Mouse (Mus musculus) brain, embryonic 14.5 days (tissue): ENCODE data around the gene Hoxd8. TPM values are rescaled to one million over a fixed set of nuclear protein-coding genes. Genes with fewer than 3 reads are reported as not detected.

ENCODE experiments used
- DNase-seq: peaks from one replicate; pipeline ENCODE4 v3.0.0-alpha.2; 2011; ENCODE audit warnings: low read depth
- CTCF ChIP-seq: fragments of 200-500 bp; IDR thresholded peaks from 2 replicates; pipeline ENCODE4 v1.5.1; 2012; ENCODE audit warnings: inconsistent platforms, mild to moderate bottlenecking, moderate library complexity, borderline replicate concordance; ENCODE audit not compliant: insufficient read depth, insufficient read length; ENCODE audit errors: extremely low read depth
- POLR2A ChIP-seq: fragments of 200-500 bp; IDR thresholded peaks from 2 replicates; pipeline ENCODE4 v1.6.1; 2012; ENCODE audit warnings: mild to moderate bottlenecking, inconsistent platforms, borderline replicate concordance; ENCODE audit not compliant: poor library complexity, insufficient read depth, insufficient read length, severe bottlenecking; ENCODE audit errors: extremely low read depth
- polyA plus RNA-seq: library from polyadenylated mRNA; depleted of rRNA; stranded (reverse); fragments of >200 nt; gene quantifications from 2 replicates; pipeline ENCODE4 v1.2.3, GENCODE M21; 2012

Gene Hoxd8
- polyA plus RNA-seq, 1 experiment, result 1.6 TPM

DNA sequence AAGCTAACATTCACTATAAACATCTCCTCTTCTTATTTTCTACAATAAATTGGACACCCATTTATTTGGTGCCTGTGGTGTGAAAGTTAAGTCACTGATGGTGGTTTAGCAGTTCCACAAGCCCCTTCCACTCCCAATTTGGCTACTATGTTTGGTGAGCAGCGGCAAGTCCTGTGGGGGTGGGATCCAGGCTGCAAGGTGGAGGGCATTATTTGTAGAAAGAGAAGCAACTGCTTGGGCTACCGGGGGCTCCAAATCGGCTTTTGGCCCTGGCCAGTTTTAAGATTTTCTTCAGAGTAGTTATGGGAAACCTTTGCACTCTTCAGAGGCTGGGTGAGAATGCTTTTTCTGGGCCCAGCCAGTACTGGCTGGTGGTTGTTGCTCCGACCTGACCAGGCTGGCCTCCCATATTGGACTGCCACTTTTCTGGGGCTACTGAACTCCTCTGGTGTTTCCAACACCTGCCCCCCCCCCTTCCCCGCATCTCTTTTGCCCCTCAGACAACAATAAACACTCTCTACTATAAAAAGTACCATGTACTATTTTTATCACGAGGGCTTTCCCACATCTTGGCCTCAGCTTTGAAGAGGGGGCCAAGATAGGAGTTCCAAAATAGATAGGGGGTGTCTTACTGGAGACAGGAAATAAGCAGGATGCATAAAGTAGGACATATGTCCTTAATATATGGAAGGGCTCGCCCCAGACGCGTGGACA is 27.5 kb downstream of the Hoxd8 start:
- DNase-seq, result peak; percentile 3
- TF ChIP-seq CTCF, result no peak
- TF ChIP-seq POLR2A, result no peak

DNA sequence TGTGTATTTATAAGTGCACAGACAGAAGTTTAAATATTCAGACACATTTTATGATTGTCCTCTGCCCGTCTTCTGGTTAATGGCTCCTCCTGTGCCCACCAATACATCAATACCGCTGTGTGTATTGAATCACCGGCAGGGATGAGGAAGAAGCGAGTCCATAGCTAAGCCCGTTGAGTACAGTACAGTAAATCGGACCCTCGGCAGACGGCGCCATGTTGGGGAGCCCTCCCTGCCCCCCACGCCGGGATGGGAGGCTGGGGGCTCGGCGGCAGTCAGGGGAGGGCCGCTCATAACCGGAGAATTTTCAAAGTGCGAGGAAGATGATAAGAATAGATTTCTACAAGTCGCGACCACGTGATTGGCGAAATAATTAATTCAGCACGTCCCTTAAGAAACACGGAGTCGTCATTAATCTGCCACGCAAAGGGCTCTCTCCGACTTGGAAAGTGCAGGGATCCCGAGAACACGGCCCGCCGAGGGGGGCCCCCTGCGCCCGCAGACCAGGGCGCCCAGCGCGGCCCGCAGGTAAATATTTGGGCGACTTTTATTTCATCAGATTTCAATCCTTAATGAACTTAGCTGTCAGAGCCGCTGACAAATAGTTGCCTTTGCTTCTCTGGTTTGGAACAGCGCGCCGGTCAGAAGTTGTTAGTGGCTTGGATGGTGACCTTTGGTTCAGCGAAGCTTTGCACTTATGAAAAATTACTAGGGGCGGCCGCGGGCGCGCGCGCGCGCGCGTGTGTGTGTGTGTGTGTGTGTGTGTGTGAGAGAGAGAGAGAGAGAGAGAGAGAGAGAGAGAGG is 28.3 kb downstream of the Hoxd8 start:
- TF ChIP-seq CTCF (no peak), POLR2A (no peak)
- DNase-seq, result peak; percentile 33

DNA sequence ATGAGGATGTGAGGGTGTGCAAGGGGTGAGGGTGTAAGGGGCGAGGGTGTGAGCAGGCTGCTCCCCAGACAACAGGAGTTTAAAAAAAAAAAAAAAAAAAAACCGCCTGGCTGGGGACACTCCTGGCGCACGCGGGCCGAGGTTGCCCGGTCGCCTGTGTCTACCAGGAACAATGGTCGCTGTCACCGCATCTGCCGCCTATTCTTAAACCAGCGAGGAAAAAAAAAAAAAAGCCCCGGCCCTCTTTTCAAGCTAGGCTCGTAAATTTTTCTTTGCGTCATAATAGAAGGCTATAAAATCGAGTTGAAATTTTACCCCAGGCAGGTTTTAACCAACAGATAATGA is 28.9 kb downstream of the Hoxd8 start:
- DNase-seq, result peak; percentile 35

DNA sequence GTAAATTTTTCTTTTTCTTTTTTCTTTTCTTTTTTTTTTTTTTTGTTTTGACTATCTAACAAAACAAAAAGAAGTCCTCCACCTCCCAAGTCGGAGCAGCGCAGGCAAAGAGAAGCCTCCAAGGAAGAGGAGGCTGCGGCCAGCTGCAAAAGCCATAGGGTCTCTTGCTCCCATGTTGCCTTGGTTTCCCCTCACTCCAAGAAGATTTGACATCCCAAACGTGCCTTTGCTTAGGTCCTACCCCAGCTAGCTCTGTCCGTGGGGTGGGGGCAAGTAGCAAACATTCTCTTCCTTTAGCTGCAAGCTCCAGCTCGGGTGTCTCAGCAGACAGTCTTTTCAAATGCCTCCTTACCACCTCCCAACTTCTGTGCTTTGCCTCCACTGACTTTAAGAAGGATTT is 29.4 kb downstream of the Hoxd8 start:
- DNase-seq, result peak; percentile 45

More for the DNA sequence above, 28.9 kb downstream of the Hoxd8 start:
- no peak for TF ChIP-seq POLR2A
- no peak for TF ChIP-seq CTCF

DNA sequence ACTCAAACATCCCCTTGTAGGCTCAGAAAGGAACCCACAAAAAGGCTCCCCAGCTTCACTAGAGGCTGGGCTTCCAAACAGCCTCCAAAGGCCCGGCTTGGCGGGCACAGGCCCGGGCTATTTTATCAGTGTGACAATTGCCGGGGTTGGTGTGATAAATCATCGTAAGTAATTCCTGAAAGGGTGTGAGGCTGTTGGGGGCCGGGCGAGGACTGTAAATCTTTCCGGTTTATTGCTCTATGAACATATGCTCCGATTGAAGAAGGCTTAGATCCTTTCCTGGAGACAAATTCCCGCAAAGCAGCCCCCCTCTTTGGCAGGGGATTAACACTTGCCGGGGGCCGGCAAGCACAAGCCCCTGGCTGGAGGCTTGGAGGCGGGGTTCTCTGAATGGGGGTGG is 30.0 kb downstream of the Hoxd8 start:
- no peak for TF ChIP-seq POLR2A
- TF ChIP-seq CTCF, result no peak
- peak; percentile 31 for DNase-seq

More for the DNA sequence above, 29.4 kb downstream of the Hoxd8 start:
- no peak for TF ChIP-seq POLR2A
- TF ChIP-seq CTCF, result no peak

DNA sequence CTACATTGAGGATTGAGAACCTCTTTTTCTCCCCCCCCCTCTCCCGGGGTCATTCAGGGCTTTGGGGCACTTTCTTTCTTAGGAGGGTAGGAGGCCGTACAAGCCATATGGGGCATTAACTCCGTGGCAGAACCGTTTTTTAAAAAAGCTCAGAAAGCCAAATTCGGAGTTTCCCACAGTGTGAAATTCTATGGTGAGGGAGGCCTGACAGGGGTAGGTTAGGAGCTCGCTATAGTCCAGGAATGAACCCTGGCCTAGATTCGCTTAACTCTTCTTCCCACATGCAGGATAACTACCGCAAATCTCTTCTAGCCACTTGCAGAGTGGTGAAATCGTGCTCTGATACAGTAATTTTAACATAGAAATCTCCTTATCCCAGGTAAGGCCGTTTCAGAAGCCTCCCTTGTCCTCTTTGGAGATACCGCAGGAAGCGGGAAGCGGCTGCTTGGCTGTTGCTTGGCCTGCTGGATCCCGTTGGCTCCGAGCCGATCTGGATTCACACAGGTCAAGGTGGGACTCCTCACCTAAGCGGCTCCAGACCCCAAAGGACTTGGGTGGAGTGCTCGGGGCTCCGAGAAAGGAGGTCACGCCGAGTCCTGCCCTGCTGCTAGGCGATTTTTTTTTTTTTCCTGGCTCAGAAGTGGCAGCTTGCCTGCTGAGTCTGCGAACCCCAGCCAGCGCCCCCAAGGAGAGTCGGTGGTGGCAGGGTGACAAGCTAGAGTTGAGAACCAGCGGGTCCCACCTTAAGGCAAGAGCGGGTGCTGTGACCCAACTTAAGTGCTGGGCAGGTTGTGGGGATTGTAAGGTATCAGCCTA is 30.8 kb downstream of the Hoxd8 start:
- TF ChIP-seq POLR2A (no peak), CTCF (no peak)
- peak; percentile 22 for DNase-seq

DNA sequence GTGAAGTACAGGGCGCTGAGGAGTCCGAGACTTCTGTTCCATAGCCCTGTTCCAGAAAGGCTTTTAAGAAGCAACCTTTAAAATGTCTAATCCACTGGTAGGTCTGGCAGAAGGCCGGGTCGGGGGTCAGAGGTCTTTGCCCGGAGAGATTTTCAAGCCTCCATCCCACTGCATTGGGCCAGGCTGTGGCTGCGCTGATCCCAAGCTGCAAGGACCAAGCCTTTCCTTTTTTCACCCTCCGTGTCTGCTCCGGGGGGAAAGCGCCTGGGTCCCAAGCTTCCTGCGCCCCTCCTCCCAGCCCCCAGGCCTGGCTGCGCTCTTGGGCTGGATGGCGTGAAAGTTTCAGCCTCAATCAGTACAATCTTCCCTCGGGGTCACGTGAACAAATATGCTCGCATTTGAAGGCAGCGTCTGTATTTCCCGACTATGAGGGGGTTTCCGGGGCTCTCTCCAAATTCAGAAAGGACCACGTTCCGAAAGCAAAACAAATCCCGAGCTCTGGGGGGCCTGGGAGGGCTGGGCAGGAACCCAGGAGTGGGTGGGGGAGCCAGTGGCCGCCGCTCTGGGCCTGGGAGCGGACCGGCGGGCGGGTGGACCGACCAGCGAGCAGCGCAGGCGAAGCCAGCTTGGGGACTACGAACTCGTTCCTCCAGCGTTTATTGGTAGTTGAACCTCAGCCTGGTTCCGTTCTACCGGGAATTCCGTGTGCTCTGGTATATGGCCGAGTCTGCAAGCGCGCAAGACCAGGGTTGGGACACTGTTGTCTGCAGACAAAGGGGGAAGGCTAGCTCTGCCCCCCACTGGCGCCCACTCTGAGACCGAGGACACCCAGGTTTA is 31.7 kb downstream of the Hoxd8 start:
- TF ChIP-seq POLR2A (no peak), CTCF (no peak)
- peak; percentile 32 for DNase-seq

DNA sequence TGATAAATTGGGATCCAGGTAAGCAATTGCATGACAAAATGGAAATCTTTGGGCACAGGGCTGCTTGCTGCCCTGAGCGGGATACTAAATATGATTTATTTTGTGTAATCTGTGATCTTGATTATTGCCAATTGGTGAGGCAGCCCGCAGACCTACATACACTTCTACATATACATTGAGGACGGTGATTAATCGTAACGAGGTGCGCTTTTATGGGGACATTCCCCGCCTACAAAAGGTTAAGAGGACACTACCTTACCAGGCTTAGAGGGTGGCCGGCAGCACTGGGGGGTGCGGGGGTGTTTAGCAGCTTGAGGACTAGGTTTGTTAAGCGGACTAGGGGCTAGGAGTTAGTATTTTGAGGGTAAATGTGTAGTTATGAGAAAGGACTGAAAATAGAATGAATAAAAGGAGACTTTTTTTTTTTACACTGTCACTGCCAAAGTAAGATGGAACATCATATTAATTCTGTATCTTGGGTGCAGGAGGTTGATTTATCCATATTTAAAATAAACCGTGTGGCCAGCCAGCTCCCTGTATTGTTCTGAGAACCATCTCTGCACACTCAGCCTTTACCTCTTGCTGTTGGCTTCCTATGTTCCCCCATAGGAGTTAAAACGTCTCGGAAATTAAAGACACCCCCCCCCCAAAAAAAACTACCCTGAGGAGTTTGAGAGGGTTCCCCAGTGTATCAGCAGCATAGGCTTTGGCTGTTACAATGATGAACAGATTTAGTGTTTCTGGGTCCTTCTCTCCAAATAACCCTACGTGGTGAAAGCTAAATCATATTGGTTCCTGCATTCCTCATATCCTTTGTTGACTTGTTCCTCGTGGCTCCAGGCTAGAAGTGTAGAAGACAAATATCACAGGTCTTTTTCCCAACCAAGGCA is 32.5 kb downstream of the Hoxd8 start:
- DNase-seq, result peak; percentile 24
- TF ChIP-seq POLR2A (no peak), CTCF (no peak)

DNA sequence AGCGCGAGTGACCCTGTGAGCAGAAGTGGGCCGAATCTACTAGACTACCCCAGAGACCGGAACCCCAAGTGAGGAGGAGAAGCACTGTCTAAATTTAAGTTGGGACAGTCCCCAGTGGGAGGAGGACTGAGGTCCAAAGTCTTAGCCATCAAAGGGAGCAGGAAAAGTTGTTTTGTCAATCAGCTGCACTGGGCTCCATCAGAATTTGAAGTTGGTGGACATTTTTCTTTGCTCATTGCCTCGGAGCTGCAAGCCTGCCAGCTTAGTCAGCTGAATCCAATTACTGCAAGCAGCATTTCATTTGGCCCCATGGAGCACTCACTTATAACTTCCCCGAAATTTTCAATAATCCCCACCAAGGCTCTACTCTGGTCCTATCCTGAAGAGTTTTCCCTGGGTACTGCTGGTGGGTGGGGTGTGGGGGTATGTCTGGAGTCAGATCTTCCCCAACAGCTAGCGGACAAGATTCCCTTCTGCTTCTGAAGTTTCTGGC is 33.2 kb downstream of the Hoxd8 start:
- DNase-seq, result peak; percentile 28
- TF ChIP-seq POLR2A (no peak), CTCF (no peak)

DNA sequence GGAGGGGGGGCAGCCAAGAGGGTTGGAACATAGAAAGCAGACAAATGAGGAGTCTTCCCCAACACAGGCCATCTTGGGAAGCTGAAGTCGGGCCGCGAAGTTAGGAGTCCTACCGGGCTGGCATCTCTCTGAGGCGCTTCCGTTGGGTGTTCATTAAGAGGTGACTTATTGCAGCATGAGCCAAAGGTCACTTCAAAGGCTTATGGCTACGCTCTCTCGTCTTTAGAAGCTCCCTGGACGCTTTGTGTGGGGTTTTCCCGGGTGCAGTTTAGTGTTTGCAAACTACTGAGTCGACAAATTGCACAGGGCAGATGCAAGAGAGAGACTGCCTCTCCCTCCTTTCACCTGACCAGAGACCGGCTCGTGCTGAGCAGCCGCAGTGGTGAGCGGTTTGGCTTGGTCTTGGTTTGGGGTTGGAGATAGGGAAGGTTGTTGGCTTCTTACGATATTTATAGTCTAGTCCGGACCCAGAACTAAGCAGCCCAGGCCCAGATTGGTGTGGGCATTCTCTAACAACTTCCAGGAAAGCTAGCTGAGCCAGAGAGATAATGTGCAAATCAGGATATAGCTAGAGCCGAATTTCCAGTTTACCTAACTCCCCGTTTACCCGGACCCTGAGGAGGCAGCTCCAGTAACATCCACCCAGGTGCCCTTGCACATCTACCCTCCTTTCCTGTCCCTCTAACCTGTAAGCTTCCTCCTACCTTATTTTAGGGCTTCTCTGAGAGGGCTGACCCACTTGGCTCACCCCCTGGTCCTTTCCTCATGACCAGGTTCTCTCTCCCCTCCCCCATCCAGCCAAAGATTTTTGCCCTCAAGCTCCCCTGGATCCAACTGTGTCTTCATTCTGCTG is 34.4 kb downstream of the Hoxd8 start:
- peak; percentile 4 for DNase-seq
- no peak for TF ChIP-seq CTCF
- TF ChIP-seq POLR2A, result no peak
